ENCODE assay signal across 14 mouse cellular contexts in genomic region chr2:124234636-124235221, GRCm38 (mm10).
A peak's percentile ranks its signal among the peaks of the same experiment; 100 is the strongest.
DNase-seq lines count a peak whose midpoint lies in the region; ATAC-seq and TF ChIP-seq lines count a peak whose summit lies in the region.
"Had no signal": no experiment of that assay in that cellular context is flagged by ENCODE, and none has a peak within 500 bp of the region (broad histone marks: within the 10 kb centered on the region; RNA-seq: fewer than 3 reads in every experiment).

No protein-coding gene starts in this region.

- no peak overlapping the region for H3K9ac ChIP-seq in forebrain, embryonic 13.5 days
- no peak overlapping the region for H3K9ac ChIP-seq in hindbrain, postnatal 0 days (replicated peaks; ENCODE audit: low read length)
- H3K9ac ChIP-seq in midbrain, embryonic 13.5 days (replicated peaks): no peak overlapping the region
- no peak overlapping the region for H3K9ac ChIP-seq in heart, adult 2 months (ENCODE audit: low read depth, low read length)
- H3K9ac ChIP-seq: liver, embryonic 13.5 days had no signal

- no peaks in the 10 kb centered on the region for H3K27me3 ChIP-seq in forebrain, embryonic 13.5 days
- H3K27me3 ChIP-seq in forebrain, embryonic 10.5 days (ENCODE audit: poor library complexity, severe bottlenecking): no peaks in the 10 kb centered on the region
- H3K27me3 ChIP-seq in hindbrain, postnatal 0 days (ENCODE audit: insufficient read depth, low read length): no peaks in the 10 kb centered on the region
- no peaks in the 10 kb centered on the region for H3K27me3 ChIP-seq in midbrain, embryonic 13.5 days
- no peaks in the 10 kb centered on the region for H3K27me3 ChIP-seq in heart, adult 2 months (ENCODE audit: control insufficient read depth, insufficient read depth, low read length)
- H3K27me3 ChIP-seq: liver, embryonic 13.5 days had no signal

- peak overlapping the region; percentile 31; the same call in 1 of the 2 replicates for H3K27ac ChIP-seq in forebrain, embryonic 13.5 days
- H3K27ac ChIP-seq in forebrain, embryonic 10.5 days: no peak overlapping the region
- H3K27ac ChIP-seq in hindbrain, postnatal 0 days: peak overlapping the region; percentile 43; the same call in 1 of the 2 replicates
- peak overlapping the region; percentile 51 for H3K27ac ChIP-seq in midbrain, embryonic 13.5 days
- H3K27ac ChIP-seq in heart, adult 2 months: no peak overlapping the region
- H3K27ac ChIP-seq: liver, embryonic 13.5 days had no signal

- TF ChIP-seq CTCF in hindbrain, postnatal 0 days (IDR thresholded peaks at IDR 0.05; ENCODE audit: low read depth): no peak
- TF ChIP-seq CTCF in heart, adult 2 months (IDR thresholded peaks at IDR 0.05): no peak

- peaks cover 23% of the 10 kb centered on the region for H3K4me1 ChIP-seq in forebrain, embryonic 13.5 days
- H3K4me1 ChIP-seq in forebrain, embryonic 10.5 days: peaks cover 14% of the 10 kb centered on the region
- H3K4me1 ChIP-seq in hindbrain, postnatal 0 days (ENCODE audit: insufficient read depth, low read length): peaks cover 14% of the 10 kb centered on the region; the same call in 1 of the 2 replicates
- peaks cover 16% of the 10 kb centered on the region for H3K4me1 ChIP-seq in midbrain, embryonic 13.5 days (replicated peaks)
- H3K4me1 ChIP-seq in heart, adult 2 months (ENCODE audit: control insufficient read depth, insufficient read depth, low read length): no peaks in the 10 kb centered on the region; the same call in 1 of the 2 replicates
- H3K4me1 ChIP-seq: liver, embryonic 13.5 days had no signal

- no peak for TF ChIP-seq EP300 in heart, adult 2 months (IDR thresholded peaks at IDR 0.05; ENCODE audit: insufficient read depth, low read depth, low read length)

- no peaks in the 10 kb centered on the region for H3K9me3 ChIP-seq in forebrain, embryonic 13.5 days (replicated peaks)
- H3K9me3 ChIP-seq in forebrain, embryonic 10.5 days: no peaks in the 10 kb centered on the region
- no peaks in the 10 kb centered on the region for H3K9me3 ChIP-seq in hindbrain, postnatal 0 days (ENCODE audit: low read length)
- H3K9me3 ChIP-seq in midbrain, embryonic 13.5 days: no peaks in the 10 kb centered on the region
- H3K9me3 ChIP-seq: liver, embryonic 13.5 days had no signal

- intact Hi-C loops in heart, adult 2 months (cut with DNase I): no loop called here

- WGBS in forebrain, embryonic 13.5 days: 70% methylated on average over 9 of the region's 9 CpGs
- WGBS in forebrain, embryonic 10.5 days: 85% methylated on average over 9 of the region's 9 CpGs
- WGBS in hindbrain, postnatal 0 days: 38% methylated on average over 9 of the region's 9 CpGs
- WGBS in midbrain, embryonic 13.5 days: 55% methylated on average over 9 of the region's 9 CpGs
- 71% methylated on average over 9 of the region's 9 CpGs for WGBS in heart, adult 2 months

- H3K79me2 ChIP-seq in heart, adult 2 months (replicated peaks; ENCODE audit: control insufficient read depth, insufficient read depth, low read length): no peaks in the 10 kb centered on the region

- ATAC-seq in forebrain, embryonic 13.5 days: 0 out of 2 replicates have a peak, but pooled peaks have one; percentile 48
- peak; percentile 87 for ATAC-seq in hindbrain, postnatal 0 days
- ATAC-seq in midbrain, embryonic 13.5 days: peak; percentile 72
- ATAC-seq in megakaryocyte progenitor cell, adult 5-6 weeks (replicated peaks; ENCODE audit: poor library complexity): no peak

- no peak for TF ChIP-seq POLR2A in heart, adult 2 months (IDR thresholded peaks at IDR 0.05; ENCODE audit: insufficient read depth, low read depth, low read length)

- H3K36me3 ChIP-seq in forebrain, embryonic 13.5 days (ENCODE audit: poor library complexity, severe bottlenecking): no peaks in the 10 kb centered on the region
- H3K36me3 ChIP-seq in forebrain, embryonic 10.5 days (replicated peaks): no peaks in the 10 kb centered on the region
- no peaks in the 10 kb centered on the region for H3K36me3 ChIP-seq in hindbrain, postnatal 0 days (ENCODE audit: insufficient read depth, low read length)
- H3K36me3 ChIP-seq in midbrain, embryonic 13.5 days: no peaks in the 10 kb centered on the region
- no peaks in the 10 kb centered on the region; the same call in 1 of the 2 replicates for H3K36me3 ChIP-seq in heart, adult 2 months (ENCODE audit: control insufficient read depth, insufficient read depth, low read length)
- H3K36me3 ChIP-seq: liver, embryonic 13.5 days had no signal

- no peak for DNase-seq in forebrain, embryonic 10.5 days (ENCODE audit: extremely low spot score, low spot score)
- peak; percentile 77 for DNase-seq in ZHBTc4 (ENCODE audit: low read depth, low spot score)
- DNase-seq in hindbrain, postnatal 0 days (ENCODE audit: low spot score): peak; percentile 54
- DNase-seq in heart, adult 2 months: no peak
- no peak for DNase-seq in kidney, adult 8-10 months
- DNase-seq: adrenal gland, postnatal 10 days; gastrocnemius, postnatal 25 days; kidney, postnatal 4 days; liver, embryonic 13.5 days; thymus, postnatal 25 days had no signal

- H3K4me2 ChIP-seq in forebrain, embryonic 13.5 days: no peak overlapping the region
- no peak overlapping the region for H3K4me2 ChIP-seq in hindbrain, postnatal 0 days (ENCODE audit: low read depth, low read length)
- H3K4me2 ChIP-seq in midbrain, embryonic 13.5 days (replicated peaks): no peak overlapping the region
- H3K4me2 ChIP-seq: liver, embryonic 13.5 days had no signal

- no peak overlapping the region for H3K4me3 ChIP-seq in forebrain, embryonic 13.5 days
- H3K4me3 ChIP-seq in forebrain, embryonic 10.5 days: no peak overlapping the region
- H3K4me3 ChIP-seq in hindbrain, postnatal 0 days (ENCODE audit: low read length): no peak overlapping the region
- no peak overlapping the region for H3K4me3 ChIP-seq in midbrain, embryonic 13.5 days (replicated peaks)
- H3K4me3 ChIP-seq in heart, adult 2 months: no peak overlapping the region
- H3K4me3 ChIP-seq: erythroblast, embryonic 14.5 days; liver, embryonic 13.5 days had no signal

Comparison
In these comparisons a context has a peak if more than half of its experiments do, and no peak if none do; other contexts are left out.
1. H3K27ac ChIP-seq: peak in forebrain, embryonic 13.5 days (single experiment), hindbrain, postnatal 0 days (single experiment) and midbrain, embryonic 13.5 days (single experiment); none in forebrain, embryonic 10.5 days (single experiment) and heart, adult 2 months (single experiment).
2. DNase-seq: peak in ZHBTc4 (single experiment) and hindbrain, postnatal 0 days (single experiment); none in forebrain, embryonic 10.5 days (single experiment), heart, adult 2 months (0 of 2) and kidney, adult 8-10 months (0 of 2).